Mouse (Mus musculus): ENCODE results near the gene Hectd2.
A peak's percentile ranks its signal among the peaks of the same experiment; 100 is the strongest.

Hectd2 gene

GRCm38 (mm10) chr19:36554046-36554784 is at the start of gene Hectd2:
Gene Hectd2 (plus strand): TSS chr19:36554639.
- DNase-seq (ENCODE audit: low spot score) = no peak

GRCm38 (mm10) chr19:36504716-36505115 is 49.7 kb upstream of the Hectd2 start:
- no peak for DNase-seq (ENCODE audit: low spot score)

DNA sequence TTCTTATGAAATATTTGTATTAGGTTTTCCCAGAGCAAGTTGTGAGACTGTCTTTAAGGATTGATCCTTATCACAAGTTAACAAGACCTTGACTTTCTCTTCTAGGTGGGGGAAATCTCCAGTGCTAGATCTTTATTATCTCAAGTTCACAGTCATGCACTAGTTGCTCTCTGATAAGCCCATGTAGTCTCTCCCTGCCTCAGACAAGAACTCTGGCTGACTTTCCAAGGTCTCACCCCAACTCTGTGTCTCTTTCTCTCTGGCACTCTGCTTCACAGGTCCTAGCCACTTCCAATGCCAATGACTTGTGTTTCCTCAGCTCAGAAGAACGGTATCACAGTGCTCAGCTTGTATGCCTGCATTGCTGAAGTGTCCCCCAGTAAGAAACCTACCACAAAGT is 43.1 kb upstream of the Hectd2 start:
- DNase-seq (ENCODE audit: low spot score) = peak; percentile 29

DNA sequence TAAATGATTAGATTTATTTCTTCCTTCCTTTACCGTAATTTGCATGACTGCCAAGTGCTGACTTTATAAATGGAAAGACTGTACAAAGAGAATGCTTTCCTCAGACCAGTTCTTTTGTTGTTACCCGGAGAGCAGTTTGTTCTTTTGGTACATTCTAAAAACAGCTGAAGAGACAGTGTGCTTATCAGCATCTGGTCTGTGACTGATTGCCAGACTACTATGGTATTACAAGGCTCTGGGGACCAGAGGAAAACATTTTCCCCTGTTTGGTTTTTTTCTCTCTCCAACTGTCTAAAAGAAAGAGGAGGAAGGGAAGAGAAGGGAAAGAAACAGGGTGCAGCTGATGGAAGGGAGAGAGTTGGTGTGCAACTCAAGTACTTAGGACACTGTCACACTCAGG is 36.0 kb upstream of the Hectd2 start:
- DNase-seq (ENCODE audit: low spot score) = no peak

GRCm38 (mm10) chr19:36521568-36521967 is 32.9 kb upstream of the Hectd2 start:
- no peak for DNase-seq (ENCODE audit: low spot score)

DNA sequence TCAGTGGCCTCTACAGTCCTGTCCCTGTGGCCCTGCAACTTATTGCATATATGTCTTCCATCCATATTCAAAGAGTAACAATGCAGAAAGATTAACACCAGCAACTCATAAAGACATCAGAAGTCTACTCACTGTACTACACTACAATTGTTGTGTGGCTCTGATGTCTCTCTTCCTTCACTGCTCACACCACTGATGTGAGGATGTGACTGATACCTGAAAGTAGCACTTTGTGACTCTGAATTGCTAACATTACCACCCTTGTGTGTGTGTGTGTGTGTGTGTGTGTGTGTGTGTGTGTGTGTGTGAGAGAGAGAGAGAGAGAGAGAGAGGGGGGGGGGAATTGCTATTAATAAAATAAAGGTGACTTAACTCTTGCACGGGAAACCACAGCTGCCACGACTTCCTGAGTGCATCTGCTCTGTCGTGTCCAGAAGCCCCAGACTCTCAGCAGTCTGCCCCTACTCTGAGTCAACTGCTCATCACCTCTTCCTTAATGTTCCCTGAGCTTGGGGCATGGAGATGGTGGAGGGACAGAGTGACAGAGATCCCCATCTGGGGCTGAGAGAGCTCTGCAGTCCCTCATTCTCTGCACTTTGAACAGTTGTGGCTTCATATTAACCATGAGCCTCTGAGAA is 31.8 kb upstream of the Hectd2 start:
- no peak for DNase-seq (ENCODE audit: low spot score)

GRCm38 (mm10) chr19:36525071-36525470 is 29.4 kb upstream of the Hectd2 start:
- no peak for DNase-seq (ENCODE audit: low spot score)

DNA sequence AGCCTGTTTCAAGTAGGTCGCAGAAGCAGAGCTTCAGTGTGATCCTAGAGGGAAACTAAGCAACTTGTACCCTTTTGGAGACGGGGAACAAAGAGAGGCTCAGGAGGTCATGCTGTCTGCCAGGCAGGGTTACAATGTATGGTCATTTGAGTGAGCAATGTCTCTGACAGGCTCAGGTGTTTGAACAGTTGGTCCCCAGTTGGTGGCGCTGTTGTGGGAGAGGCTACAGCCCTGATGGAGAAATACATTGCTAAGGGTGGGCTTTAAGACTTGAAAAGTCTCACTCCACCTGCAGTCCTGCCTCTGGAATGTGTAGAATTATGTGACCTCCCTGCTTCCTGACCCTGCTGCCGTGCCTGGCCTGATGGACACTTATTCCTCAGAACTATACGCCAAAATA is 21.4 kb upstream of the Hectd2 start:
- DNase-seq (ENCODE audit: low spot score) = no peak

DNA sequence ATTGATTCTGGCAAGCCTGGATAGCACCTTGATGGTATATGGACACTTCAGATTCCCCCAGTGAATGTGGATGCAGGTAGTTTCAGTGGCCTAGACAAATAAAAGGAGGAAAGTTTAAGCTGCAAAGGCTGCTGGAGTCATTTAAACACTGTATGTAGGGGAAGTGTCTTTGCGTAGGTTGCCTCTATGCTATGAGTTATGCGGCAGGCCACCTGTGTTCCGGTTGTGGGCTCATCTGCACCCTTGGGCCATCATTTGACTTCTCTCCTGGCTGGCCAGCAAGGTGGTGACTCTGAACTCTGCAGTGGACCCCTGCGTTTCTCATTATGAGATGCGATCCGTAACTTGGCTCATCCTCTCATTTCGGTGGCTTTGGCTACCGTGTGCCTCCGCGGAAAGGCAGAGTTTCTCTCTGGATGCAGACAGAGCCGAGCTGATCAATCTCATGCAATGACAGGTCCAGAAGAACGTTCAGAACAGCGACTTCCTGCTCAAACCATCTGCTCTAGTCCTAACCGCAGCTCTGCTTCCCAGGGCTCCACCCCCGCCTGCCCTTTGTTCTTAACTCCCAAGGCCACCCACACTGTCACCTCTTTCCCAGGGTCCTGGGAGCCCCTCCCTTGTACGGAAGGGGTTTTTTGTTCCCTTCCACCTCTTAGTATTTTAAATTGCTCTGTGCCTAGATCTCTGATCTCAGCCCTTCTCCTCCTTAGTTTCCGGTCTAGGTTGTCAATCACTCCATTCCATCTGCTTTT is 20.3 kb upstream of the Hectd2 start:
- no peak for DNase-seq (ENCODE audit: low spot score)

DNA sequence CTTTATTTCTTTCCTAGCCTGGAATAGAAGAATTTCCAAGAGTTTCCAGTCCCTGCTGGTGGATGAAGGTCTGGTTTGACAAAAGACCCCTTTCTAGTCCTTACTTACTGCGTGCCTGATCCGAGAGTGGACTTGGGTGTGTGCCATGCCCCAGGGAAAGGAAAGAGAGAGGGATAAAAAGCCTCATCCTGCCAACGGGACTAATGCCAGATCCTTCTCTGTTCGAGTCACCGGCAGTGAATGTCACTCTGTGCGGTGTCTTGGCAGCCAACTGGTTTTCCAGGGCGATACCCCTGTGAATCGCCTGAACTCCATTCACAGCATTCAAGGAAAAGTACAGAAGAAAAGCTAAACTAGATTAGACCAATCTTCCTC is 19.7 kb upstream of the Hectd2 start:
- DNase-seq (ENCODE audit: low spot score) = no peak

DNA sequence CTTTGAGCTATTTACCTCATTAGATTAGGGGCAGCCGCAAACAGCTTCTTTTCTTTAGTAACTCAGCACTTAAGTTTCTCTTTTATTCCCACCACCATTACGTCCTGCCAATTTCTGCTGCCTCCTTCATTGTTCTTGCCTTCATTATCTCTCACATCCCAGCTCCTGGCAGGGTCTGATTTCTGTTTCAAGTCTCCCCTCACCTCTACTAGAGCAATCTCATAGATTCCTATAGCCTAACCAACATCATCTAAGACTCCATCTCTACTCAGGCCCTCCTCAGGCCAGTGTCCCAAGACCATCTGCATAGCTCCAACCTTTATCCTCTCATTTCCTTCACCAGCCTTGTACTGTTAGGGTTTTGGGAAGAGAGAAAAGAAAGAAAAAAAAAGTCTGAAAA is 19.3 kb upstream of the Hectd2 start:
- DNase-seq (ENCODE audit: low spot score) = no peak

GRCm38 (mm10) chr19:36535878-36536277 is 18.6 kb upstream of the Hectd2 start:
- no peak for DNase-seq (ENCODE audit: low spot score)

- no peak for DNase-seq (ENCODE audit: low spot score)
Observed at GRCm38 (mm10) chr19:36536929-36537328, 17.5 kb upstream of the Hectd2 start.

DNA sequence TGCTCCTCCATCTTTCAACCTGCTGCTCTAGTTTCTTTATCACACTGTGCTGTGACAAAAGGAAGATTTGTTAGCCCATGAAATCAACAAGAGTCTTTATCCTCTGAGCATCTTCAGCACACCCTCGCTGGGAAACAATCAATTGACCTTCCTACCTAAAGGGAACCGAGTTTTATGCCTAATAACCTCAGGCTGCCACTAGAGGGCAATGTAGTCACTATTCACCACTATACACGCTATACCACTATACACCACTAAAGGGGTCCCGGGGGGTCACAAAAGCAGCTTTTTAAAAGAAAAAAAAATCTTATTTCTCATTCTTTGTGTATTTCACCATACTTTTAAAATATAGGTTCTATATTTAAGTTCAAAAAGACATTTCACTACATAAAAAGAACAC is 15.9 kb upstream of the Hectd2 start:
- DNase-seq (ENCODE audit: low spot score) = peak; percentile 39

- DNase-seq (ENCODE audit: low spot score) = no peak
Observed at GRCm38 (mm10) chr19:36539311-36539710, 15.1 kb upstream of the Hectd2 start.

DNA sequence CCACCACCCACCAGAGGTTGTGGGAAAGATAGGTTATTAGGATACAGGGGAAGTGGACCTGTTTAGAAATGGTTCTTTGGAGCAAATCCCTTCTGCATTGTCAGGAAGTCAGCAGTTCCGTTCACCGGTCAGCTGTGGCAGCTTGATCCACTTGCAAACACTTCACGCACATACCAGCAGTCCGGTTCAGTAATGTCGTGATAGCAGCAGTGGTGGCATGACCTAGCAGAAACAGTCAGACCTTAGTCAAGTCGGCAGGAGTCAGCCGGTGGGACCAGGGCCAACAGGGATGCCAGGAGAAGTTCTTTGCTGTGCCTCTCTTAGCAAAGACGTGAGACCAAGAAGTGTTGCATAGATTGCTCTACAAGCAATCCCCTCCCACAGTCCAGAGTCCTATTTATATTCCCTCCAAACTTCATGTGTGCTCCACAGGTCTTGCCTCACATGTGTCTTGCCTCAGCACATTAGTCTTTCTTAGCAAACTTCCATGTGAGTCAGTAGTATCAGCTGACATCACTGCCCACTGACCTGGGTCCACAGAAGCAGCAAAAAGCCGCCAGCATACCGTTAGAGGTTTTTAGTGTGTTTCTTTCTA is 14.3 kb upstream of the Hectd2 start:
- DNase-seq (ENCODE audit: low spot score) = no peak

GRCm38 (mm10) chr19:36540776-36541175 is 13.7 kb upstream of the Hectd2 start:
- no peak for DNase-seq (ENCODE audit: low spot score)

DNA sequence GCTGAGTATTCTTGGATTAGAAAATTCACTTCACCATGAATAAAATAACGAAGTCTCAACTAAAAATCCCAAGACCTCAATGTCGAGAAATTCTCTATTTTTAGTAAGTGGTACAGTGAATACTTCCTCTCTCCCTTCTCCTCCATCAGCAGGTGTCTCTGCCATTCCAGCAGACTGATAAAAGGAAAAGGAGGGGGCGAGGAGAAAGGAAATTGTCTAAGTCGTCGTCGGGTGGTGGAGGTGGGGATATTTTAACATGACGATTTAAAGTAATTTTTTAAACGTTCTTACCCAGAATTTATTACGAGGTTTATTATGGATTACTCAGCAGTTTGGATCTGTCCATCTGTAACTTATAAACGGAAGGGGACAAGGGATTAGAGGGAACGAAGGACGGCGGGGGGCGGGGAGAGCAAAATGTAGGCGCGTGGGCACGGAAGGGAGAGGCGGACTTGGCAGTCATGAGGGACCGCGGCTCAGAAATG is 836 bp upstream of the Hectd2 start:
- no peak for DNase-seq (ENCODE audit: low spot score)

GRCm38 (mm10) chr19:36554785-36555595 is 551 bp downstream of the Hectd2 start:
- no peak for DNase-seq (ENCODE audit: low spot score)

DNA sequence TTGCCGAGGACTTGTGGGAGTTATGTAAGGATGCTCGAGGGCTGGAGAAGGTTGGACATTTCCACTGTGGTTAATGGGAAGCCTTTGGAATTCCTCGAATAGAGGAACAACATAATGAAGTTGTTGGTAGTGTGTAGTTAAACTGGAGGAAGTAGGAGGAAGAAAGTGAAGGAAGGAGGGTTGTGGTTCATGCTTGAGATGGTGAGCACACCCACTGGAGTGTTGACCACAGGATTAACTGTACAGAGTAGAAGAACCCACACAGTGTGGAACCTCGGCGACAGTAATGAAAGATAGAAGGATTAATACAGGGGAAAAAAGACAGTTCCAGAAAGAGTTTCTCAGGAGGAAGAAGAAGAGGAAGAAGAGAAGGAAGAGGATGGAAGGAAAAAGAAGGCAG is 4.9 kb downstream of the Hectd2 start:
- DNase-seq (ENCODE audit: low spot score) = no peak

DNA sequence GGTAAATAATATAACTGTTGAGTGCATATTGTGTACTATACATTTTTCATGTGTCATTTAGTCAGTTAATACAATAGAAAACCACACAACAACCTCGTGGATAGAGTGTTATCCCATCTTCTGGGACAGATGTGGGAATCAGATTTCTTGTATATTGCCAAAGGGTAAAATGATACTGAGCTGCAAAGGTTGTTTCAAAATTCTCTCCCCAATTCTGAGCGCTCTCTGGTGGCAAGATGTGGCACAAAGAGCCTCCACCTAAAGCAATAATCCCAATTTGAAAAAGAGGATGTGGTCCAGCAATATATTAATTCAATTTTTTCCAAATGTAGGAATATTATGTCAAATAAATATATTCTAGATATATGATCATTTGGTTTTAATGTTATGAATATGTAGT is 5.7 kb downstream of the Hectd2 start:
- no peak for DNase-seq (ENCODE audit: low spot score)

- DNase-seq (ENCODE audit: low spot score) = no peak
Observed at GRCm38 (mm10) chr19:36561171-36561570, 6.7 kb downstream of the Hectd2 start.

Data from c-Kit-positive CD71-positive TER-119-positive erythroid progenitor cells, embryonic 14.5 days (primary cell).